Mouse (Mus musculus) hindbrain, embryonic 13.5 days (tissue): ENCODE data around the gene Ccl4. TPM values are rescaled to one million over a fixed set of nuclear protein-coding genes. Genes with fewer than 3 reads are reported as not detected.

Experiments
- ATAC-seq: fragments of 200-750 bp; cut with Nextera tagmentation; 2 replicates; pipeline ENCODE4 v1.8.0; 2017; ENCODE audit warnings: moderate TSS enrichment; ENCODE audit not compliant: low FRiP score
- H3K27ac ChIP-seq: fragments of 300-500 bp; sonication (generic); 2 replicates; pipeline ENCODE4 v1.5.1; 2015; ENCODE audit warnings: inconsistent platforms, mild to moderate bottlenecking, moderate library complexity
- H3K27me3 ChIP-seq: fragments of 300-500 bp; sonication (generic); 2 replicates; pipeline ENCODE4 v1.6.1; 2015; ENCODE audit warnings: mild to moderate bottlenecking, inconsistent platforms
- H3K36me3 ChIP-seq: fragments of 300-500 bp; sonication (generic); 2 replicates; pipeline ENCODE4 v1.6.1; 2015; ENCODE audit warnings: mild to moderate bottlenecking, inconsistent platforms
- H3K4me1 ChIP-seq: fragments of 300-500 bp; sonication (generic); replicated peaks from 2 replicates; pipeline ENCODE4 v1.6.1; 2015; ENCODE audit warnings: inconsistent platforms
- H3K4me2 ChIP-seq: fragments of 300-500 bp; sonication (generic); 2 replicates; pipeline ENCODE4 v1.6.1; 2015; ENCODE audit warnings: inconsistent platforms, mild to moderate bottlenecking, moderate library complexity
- H3K4me3 ChIP-seq: fragments of 300-500 bp; sonication (generic); 2 replicates; pipeline ENCODE4 v1.5.1; 2015; ENCODE audit warnings: mild to moderate bottlenecking, inconsistent platforms
- H3K9ac ChIP-seq: fragments of 300-500 bp; sonication (generic); 2 replicates; pipeline ENCODE4 v1.6.1; 2015; ENCODE audit warnings: mild to moderate bottlenecking, inconsistent platforms
- H3K9me3 ChIP-seq: fragments of 300-500 bp; sonication (generic); 2 replicates; pipeline ENCODE4 v1.6.1; 2016; ENCODE audit warnings: inconsistent platforms
- WGBS: fragments of 180-500 bp; shearing (Covaris S2); methylation state at CpG from one replicate; pipeline ENCODE4 v1.1.7; 2015; 5-methylcytosine and 5-hydroxymethylcytosine counted together
- polyA plus RNA-seq: library from polyadenylated mRNA; unstranded; fragments of >200 nt; fragmentation: Nextera tagmentation; extraction: Ambion mirVana; gene quantifications from 2 replicates; pipeline ENCODE4 v1.2.1, GENCODE M21; 2015

Gene Ccl4
- polyA plus RNA-seq: 0.53 and 0.71 TPM in 2 replicates

- H3K9ac ChIP-seq: no peak within 1 kb of the TSS
- no peaks in the 10 kb centered on the region for H3K9me3 ChIP-seq
- no peaks in the 10 kb centered on the region for H3K4me1 ChIP-seq
- H3K4me3 ChIP-seq: no peak within 1 kb of the TSS
- H3K36me3 ChIP-seq: no peaks in the 10 kb centered on the region
- H3K27ac ChIP-seq: no peak within 1 kb of the TSS
- ATAC-seq: no peak
- no peaks in the 10 kb centered on the region for H3K27me3 ChIP-seq
- no peak within 1 kb of the TSS for H3K4me2 ChIP-seq
- 88% methylated on average over 6 of the region's 6 CpGs for WGBS
Measured at GRCm38 (mm10) chr11:83662204-83662603, at the start of gene Ccl4. Gene Ccl4 (plus strand): TSS chr11:83662584.

GRCm38 (mm10) chr11:83616586-83616985 lies 45.8 kb upstream of the Ccl4 start:
- Histone ChIP-seq H3K4me3 (no peak overlapping the region), H3K27me3 (no peaks in the 10 kb centered on the region), H3K27ac (no peak overlapping the region), H3K9me3 (no peaks in the 10 kb centered on the region), H3K4me2 (no peak overlapping the region), H3K4me1 (no peaks in the 10 kb centered on the region), H3K9ac (no peak overlapping the region), H3K36me3 (no peaks in the 10 kb centered on the region)
- ATAC-seq: no peak
- WGBS: 96% methylated on average over 1 of the region's 1 CpGs

GRCm38 (mm10) chr11:83618238-83618637 lies 44.1 kb upstream of the Ccl4 start:
- no peak overlapping the region for H3K27ac ChIP-seq
- H3K9me3 ChIP-seq: no peaks in the 10 kb centered on the region
- H3K4me2 ChIP-seq: no peak overlapping the region
- H3K36me3 ChIP-seq: no peaks in the 10 kb centered on the region
- no peaks in the 10 kb centered on the region for H3K4me1 ChIP-seq
- ATAC-seq: no peak
- 56% methylated on average over 5 of the region's 5 CpGs for WGBS
- no peak overlapping the region for H3K4me3 ChIP-seq
- H3K9ac ChIP-seq: no peak overlapping the region
- no peaks in the 10 kb centered on the region for H3K27me3 ChIP-seq

- Histone ChIP-seq H3K4me3 (no peak overlapping the region), H3K9me3 (no peaks in the 10 kb centered on the region), H3K36me3 (no peaks in the 10 kb centered on the region), H3K27ac (no peak overlapping the region), H3K4me1 (no peaks in the 10 kb centered on the region), H3K4me2 (no peak overlapping the region), H3K27me3 (no peaks in the 10 kb centered on the region), H3K9ac (no peak overlapping the region)
- ATAC-seq: no peak
- WGBS: 81% methylated on average over 1 of the region's 1 CpGs
Measured at GRCm38 (mm10) chr11:83619037-83619436, 43.3 kb upstream of the Ccl4 start.

GRCm38 (mm10) chr11:83623586-83623985 lies 38.8 kb upstream of the Ccl4 start:
- Histone ChIP-seq H3K27ac (no peak overlapping the region), H3K4me3 (no peak overlapping the region), H3K27me3 (no peaks in the 10 kb centered on the region), H3K4me1 (no peaks in the 10 kb centered on the region), H3K36me3 (no peaks in the 10 kb centered on the region), H3K9ac (no peak overlapping the region), H3K4me2 (no peak overlapping the region), H3K9me3 (no peaks in the 10 kb centered on the region)
- ATAC-seq: no peak
- WGBS: 89% methylated on average over 3 of the region's 3 CpGs

DNA sequence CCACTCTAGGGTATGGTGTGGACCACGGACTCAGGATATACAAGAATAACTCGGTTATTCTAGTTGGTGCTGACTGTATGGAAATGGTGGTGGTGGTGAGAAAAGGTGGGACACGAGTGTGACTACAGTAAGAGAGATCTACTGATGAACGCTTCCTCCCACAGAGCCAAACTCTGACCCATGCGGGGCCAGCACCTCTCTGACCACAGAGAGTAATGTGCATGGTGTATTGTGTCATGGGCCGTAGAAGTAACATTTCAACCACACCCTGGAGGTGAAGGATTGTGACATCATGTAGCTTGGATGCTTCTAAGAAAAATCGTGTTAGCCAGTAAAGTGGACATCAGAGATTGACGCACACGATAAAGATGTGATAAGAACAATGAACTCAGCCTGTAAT lies 33.6 kb upstream of the Ccl4 start:
- Histone ChIP-seq H3K9me3 (no peaks in the 10 kb centered on the region), H3K27me3 (no peaks in the 10 kb centered on the region; the same call in 1 of the 2 replicates), H3K4me3 (no peak overlapping the region), H3K4me1 (no peaks in the 10 kb centered on the region), H3K4me2 (no peak overlapping the region), H3K27ac (no peak overlapping the region), H3K9ac (no peak overlapping the region), H3K36me3 (no peaks in the 10 kb centered on the region)
- ATAC-seq: no peak
- WGBS: 93% methylated on average over 9 of the region's 9 CpGs

DNA sequence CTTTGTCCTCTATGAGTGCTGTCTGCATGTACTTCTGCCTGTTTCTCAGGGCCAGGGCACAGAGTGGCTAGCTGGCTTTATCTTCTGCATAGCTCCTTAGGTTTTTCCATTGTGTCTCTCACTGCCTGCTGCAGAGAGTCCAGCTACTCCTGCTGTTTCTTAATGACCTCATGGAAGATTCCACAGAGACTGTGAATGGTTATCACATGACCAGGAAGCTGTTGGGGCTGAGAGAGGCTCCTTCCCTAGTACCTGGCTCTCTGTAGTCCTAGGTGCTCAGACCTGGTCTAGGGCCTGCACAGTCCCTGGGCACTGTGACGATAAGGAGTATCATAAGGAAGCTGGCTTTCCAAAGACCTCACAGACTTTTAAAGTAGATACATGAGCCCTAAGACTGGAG lies 31.8 kb upstream of the Ccl4 start:
- WGBS: 96% methylated on average over 1 of the region's 1 CpGs
- Histone ChIP-seq H3K4me2 (no peak overlapping the region), H3K36me3 (no peaks in the 10 kb centered on the region), H3K4me1 (no peaks in the 10 kb centered on the region), H3K4me3 (no peak overlapping the region), H3K27ac (no peak overlapping the region), H3K9ac (no peak overlapping the region), H3K27me3 (no peaks in the 10 kb centered on the region; the same call in 1 of the 2 replicates), H3K9me3 (no peaks in the 10 kb centered on the region)
- no peak for ATAC-seq

GRCm38 (mm10) chr11:83631065-83631464 lies 31.3 kb upstream of the Ccl4 start:
- ATAC-seq: no peak
- Histone ChIP-seq H3K9ac (no peak overlapping the region), H3K4me3 (no peak overlapping the region), H3K4me1 (no peaks in the 10 kb centered on the region), H3K4me2 (no peak overlapping the region), H3K36me3 (no peaks in the 10 kb centered on the region), H3K9me3 (no peaks in the 10 kb centered on the region), H3K27ac (no peak overlapping the region), H3K27me3 (no peaks in the 10 kb centered on the region; the same call in 1 of the 2 replicates)
- 82% methylated on average over 2 of the region's 2 CpGs for WGBS

GRCm38 (mm10) chr11:83632744-83633143 lies 29.6 kb upstream of the Ccl4 start:
- no peak overlapping the region for H3K4me3 ChIP-seq
- ATAC-seq: no peak
- no peaks in the 10 kb centered on the region for H3K36me3 ChIP-seq
- H3K4me1 ChIP-seq: no peaks in the 10 kb centered on the region
- no peak overlapping the region for H3K4me2 ChIP-seq
- H3K27ac ChIP-seq: no peak overlapping the region
- H3K9ac ChIP-seq: no peak overlapping the region
- WGBS: 76% methylated on average over 4 of the region's 4 CpGs
- H3K27me3 ChIP-seq: no peaks in the 10 kb centered on the region; the same call in 1 of the 2 replicates
- H3K9me3 ChIP-seq: no peaks in the 10 kb centered on the region

- no peak overlapping the region for H3K27ac ChIP-seq
- H3K36me3 ChIP-seq: no peaks in the 10 kb centered on the region
- no peak overlapping the region for H3K4me2 ChIP-seq
- 35% methylated on average over 4 of the region's 4 CpGs for WGBS
- no peak overlapping the region for H3K4me3 ChIP-seq
- no peaks in the 10 kb centered on the region for H3K4me1 ChIP-seq
- no peaks in the 10 kb centered on the region for H3K9me3 ChIP-seq
- no peaks in the 10 kb centered on the region; the same call in 1 of the 2 replicates for H3K27me3 ChIP-seq
- no peak for ATAC-seq
- no peak overlapping the region for H3K9ac ChIP-seq
Measured at GRCm38 (mm10) chr11:83634425-83634824, 28.0 kb upstream of the Ccl4 start.

DNA sequence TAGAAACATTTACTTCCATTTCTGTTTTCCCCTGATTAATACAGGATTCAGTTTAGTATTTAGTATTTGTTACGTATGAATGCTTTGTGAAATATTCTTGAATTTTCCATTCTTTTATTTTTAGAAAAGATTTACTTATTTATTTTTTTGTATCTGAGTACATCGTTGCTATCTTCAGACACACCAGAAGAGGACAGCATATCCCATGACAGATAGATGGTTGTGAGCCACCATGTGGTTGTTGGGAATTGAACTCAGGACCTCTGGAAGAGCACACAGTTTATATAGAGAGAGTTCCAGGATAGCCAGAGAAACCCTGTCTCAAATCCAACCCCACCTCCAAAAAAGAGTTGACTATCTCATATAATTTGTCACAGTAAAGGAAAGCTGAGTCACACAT lies 27.5 kb upstream of the Ccl4 start:
- Histone ChIP-seq H3K27me3 (no peaks in the 10 kb centered on the region; the same call in 1 of the 2 replicates), H3K36me3 (no peaks in the 10 kb centered on the region), H3K4me2 (no peak overlapping the region), H3K9ac (no peak overlapping the region), H3K9me3 (no peaks in the 10 kb centered on the region), H3K4me3 (no peak overlapping the region), H3K4me1 (no peaks in the 10 kb centered on the region), H3K27ac (no peak overlapping the region)
- 95% methylated on average over 2 of the region's 2 CpGs for WGBS
- no peak for ATAC-seq

GRCm38 (mm10) chr11:83636742-83637235 lies 25.6 kb upstream of the Ccl4 start:
- Histone ChIP-seq H3K9me3 (no peaks in the 10 kb centered on the region), H3K4me3 (no peak overlapping the region), H3K27me3 (no peaks in the 10 kb centered on the region; the same call in 1 of the 2 replicates), H3K36me3 (no peaks in the 10 kb centered on the region), H3K9ac (no peak overlapping the region), H3K27ac (no peak overlapping the region), H3K4me2 (no peak overlapping the region), H3K4me1 (no peaks in the 10 kb centered on the region)
- 98% methylated on average over 1 of the region's 1 CpGs for WGBS
- no peak for ATAC-seq

GRCm38 (mm10) chr11:83638934-83639333 lies 23.4 kb upstream of the Ccl4 start:
- Histone ChIP-seq H3K27ac (no peak overlapping the region), H3K4me2 (no peak overlapping the region), H3K27me3 (no peaks in the 10 kb centered on the region), H3K9me3 (no peaks in the 10 kb centered on the region), H3K9ac (no peak overlapping the region), H3K36me3 (no peaks in the 10 kb centered on the region), H3K4me3 (no peak overlapping the region), H3K4me1 (no peaks in the 10 kb centered on the region)
- 48% methylated on average over 2 of the region's 2 CpGs for WGBS
- ATAC-seq: no peak
